Mouse (Mus musculus) kidney, adult 2 months (tissue): ENCODE measurements around the gene Sowahc. TPM values are rescaled to one million over a fixed set of nuclear protein-coding genes. Genes with fewer than 3 reads are reported as not detected.

Experiments
- DNase-seq: peaks from one replicate; pipeline ENCODE4 v3.0.0; 2021
- H3K27ac ChIP-seq: fragments of 200-500 bp; 2 replicates; pipeline ENCODE4 v1.5.1; 2012; ENCODE audit warnings: low read depth, low read length, control low read depth, inconsistent platforms; ENCODE audit not compliant: insufficient read depth
- H3K27me3 ChIP-seq: fragments of 200-500 bp; replicated peaks from 2 replicates; pipeline ENCODE4 v1.6.1; 2012; ENCODE audit warnings: mild to moderate bottlenecking, moderate library complexity, low read length, inconsistent platforms; ENCODE audit not compliant: control insufficient read depth, insufficient read depth
- H3K36me3 ChIP-seq: fragments of 200-500 bp; 2 replicates; pipeline ENCODE4 v1.6.1; 2012; ENCODE audit warnings: mild to moderate bottlenecking, moderate library complexity, low read length, inconsistent platforms; ENCODE audit not compliant: control insufficient read depth, insufficient read depth
- H3K4me1 ChIP-seq: fragments of 200-500 bp; 2 replicates; pipeline ENCODE4 v1.6.1; 2011; ENCODE audit warnings: low read length; ENCODE audit not compliant: control insufficient read depth, insufficient read depth
- H3K4me3 ChIP-seq: fragments of 200-500 bp; 2 replicates; pipeline ENCODE4 v1.5.1; 2011; ENCODE audit warnings: mild to moderate bottlenecking, low read depth, low read length, control low read depth; ENCODE audit not compliant: insufficient read depth
- CTCF ChIP-seq: fragments of 200-500 bp; conservative IDR thresholded peaks from 2 replicates; pipeline ENCODE4 v1.5.1; 2011; ENCODE audit warnings: low read depth, mild to moderate bottlenecking, control low read depth, low read length, moderate library complexity, mixed read lengths; ENCODE audit not compliant: insufficient read depth, insufficient read length
- POLR2A ChIP-seq: fragments of 200-500 bp; IDR thresholded peaks from one replicate; pipeline ENCODE4 v1.6.1; 2011; ENCODE audit warnings: low read depth, low read length, control low read depth
- WGBS: fragments of 180-500 bp; shearing (Covaris S2); methylation state at CpG from one replicate; pipeline ENCODE4 v1.1.7; 2018; 5-methylcytosine and 5-hydroxymethylcytosine counted together
- polyA plus RNA-seq: library from polyadenylated mRNA; depleted of rRNA; stranded (reverse); fragments of >200 nt; gene quantifications from 2 replicates; pipeline ENCODE4 v1.2.3, GENCODE M21; 2012

The Sowahc gene
- polyA plus RNA-seq, 1 experiment: 4.6 TPM

DNA sequence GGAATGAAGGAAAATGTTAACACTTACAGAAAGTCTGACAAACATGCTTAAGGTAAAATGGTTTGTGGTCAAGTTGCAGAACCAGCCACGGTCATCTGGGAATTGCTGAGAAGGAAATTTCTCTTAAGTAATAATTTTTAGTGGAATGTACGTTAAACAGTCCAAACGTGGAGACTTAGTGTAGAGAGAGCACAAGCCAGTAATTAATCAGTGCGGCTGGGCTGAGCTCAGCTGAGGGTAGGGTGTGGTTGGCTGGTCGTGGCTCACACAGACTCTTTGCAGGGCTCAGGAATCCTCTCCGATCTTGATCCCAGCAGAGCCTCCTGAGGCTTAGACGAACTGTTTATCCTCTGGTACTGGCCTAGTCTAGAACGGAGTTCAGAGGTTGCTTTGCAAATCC lies 30.6 kb downstream of the Sowahc start:
- WGBS: 65% methylated on average over 8 of the region's 8 CpGs
- no peak for DNase-seq
- Histone ChIP-seq H3K27me3 (no peaks in the 10 kb centered on the region), H3K4me1 (no peaks in the 10 kb centered on the region), H3K4me3 (no peak overlapping the region), H3K36me3 (no peaks in the 10 kb centered on the region), H3K27ac (no peak overlapping the region)
- TF ChIP-seq CTCF (no peak), POLR2A (no peak)

DNA sequence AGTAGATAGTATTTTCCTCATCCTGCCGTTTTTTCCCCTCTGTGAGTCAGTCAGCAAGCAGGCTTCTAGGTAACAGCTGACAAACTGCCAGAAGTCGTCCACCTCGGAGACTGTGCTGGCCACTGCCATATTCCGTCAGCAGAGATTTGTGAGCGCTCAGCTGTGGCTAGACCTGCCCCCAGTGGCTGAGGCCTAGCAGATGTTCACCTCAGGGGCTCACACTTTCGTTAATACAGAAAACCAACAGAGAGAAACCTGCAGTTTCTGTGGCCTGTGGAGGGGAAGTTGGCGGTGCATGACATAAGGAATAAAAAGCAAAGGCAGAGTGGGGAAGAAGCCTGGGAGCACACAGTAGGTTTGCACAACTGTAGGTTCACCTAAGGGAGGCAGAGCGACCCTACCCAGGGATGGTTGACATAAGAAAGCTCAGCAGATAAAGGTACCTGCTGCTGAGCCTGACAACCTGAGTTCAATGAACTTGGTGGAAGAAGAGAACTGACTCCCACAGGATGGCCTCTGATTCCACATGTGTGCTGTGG lies 31.9 kb downstream of the Sowahc start:
- Histone ChIP-seq H3K4me3 (no peak overlapping the region), H3K4me1 (no peaks in the 10 kb centered on the region), H3K27ac (no peak overlapping the region), H3K27me3 (no peaks in the 10 kb centered on the region), H3K36me3 (no peaks in the 10 kb centered on the region)
- no peak for TF ChIP-seq POLR2A
- no peak for TF ChIP-seq CTCF
- WGBS: 60% methylated on average over 8 of the region's 8 CpGs
- DNase-seq: no peak

DNA sequence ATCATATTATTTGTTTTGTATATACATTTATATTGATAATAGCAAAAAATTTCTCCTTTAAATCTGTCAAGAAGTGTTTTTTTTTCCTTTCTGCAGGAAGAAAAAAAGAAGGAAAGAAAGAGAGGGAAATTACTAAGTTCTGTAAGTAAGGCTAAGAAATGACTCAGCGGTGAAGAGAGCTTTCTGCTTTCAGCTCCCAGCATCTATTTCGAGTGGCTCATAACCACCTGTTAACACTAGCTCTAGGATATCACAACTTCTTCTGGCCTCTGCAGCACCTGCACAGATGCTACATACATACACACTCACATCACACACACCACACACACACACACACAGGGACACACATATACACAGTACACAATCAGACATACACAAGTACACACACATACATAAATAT lies 34.8 kb downstream of the Sowahc start:
- WGBS: 96% methylated on average over 2 of the region's 2 CpGs
- Histone ChIP-seq H3K27me3 (no peaks in the 10 kb centered on the region), H3K27ac (no peak overlapping the region), H3K36me3 (no peaks in the 10 kb centered on the region), H3K4me3 (no peak overlapping the region), H3K4me1 (no peaks in the 10 kb centered on the region)
- no peak for DNase-seq
- TF ChIP-seq POLR2A (no peak), CTCF (no peak)

DNA sequence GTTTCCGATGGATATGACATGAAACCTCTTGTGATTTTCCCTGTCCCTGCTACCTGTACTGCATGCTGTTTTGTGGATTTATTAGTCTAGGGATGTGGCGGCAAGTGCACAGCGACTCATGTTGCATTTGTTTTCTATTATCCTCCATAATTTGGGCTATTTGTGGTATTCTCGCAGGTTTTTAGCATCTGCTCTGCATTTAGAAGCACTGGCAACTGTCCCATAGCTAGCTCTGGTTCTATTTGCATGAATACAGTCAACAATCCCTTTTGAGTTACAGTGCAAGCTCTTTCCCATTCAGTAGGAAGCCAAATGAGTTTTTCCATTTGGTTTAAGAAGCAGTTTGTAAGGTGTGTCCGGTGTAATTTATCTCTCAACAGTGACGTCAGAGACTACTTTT lies 37.8 kb downstream of the Sowahc start:
- Histone ChIP-seq H3K36me3 (no peaks in the 10 kb centered on the region), H3K27me3 (no peaks in the 10 kb centered on the region), H3K4me3 (no peak overlapping the region), H3K4me1 (no peaks in the 10 kb centered on the region), H3K27ac (no peak overlapping the region)
- DNase-seq: no peak
- 82% methylated on average over 6 of the region's 6 CpGs for WGBS
- TF ChIP-seq POLR2A (no peak), CTCF (no peak)

DNA sequence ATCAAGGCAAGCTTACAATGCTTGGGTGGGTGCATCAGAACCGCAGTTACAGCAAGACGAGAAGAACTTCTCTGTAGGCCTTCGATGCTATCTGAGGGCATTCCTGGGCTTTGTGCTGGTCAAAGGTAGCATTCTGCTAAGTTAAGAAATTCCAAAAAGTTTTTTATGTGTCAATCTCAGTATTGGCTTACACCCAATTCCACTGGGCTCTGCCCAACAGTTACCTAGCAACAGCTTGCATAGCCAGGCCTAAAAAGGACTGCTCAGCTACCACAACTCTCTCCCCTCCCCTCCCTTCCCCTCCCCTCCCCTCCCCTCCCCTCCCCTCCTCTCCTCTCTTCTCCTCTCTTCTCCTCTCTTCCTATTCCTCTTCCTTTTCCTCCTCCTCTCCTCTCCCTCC lies 39.9 kb downstream of the Sowahc start:
- DNase-seq: peak; percentile 63
- Histone ChIP-seq H3K4me3 (no peak overlapping the region), H3K27me3 (no peaks in the 10 kb centered on the region), H3K4me1 (no peaks in the 10 kb centered on the region; the same call in 1 of the 2 replicates), H3K27ac (no peak overlapping the region), H3K36me3 (no peaks in the 10 kb centered on the region)
- no peak for TF ChIP-seq POLR2A
- TF ChIP-seq CTCF: no peak
- WGBS: 44% methylated on average over 3 of the region's 3 CpGs

DNA sequence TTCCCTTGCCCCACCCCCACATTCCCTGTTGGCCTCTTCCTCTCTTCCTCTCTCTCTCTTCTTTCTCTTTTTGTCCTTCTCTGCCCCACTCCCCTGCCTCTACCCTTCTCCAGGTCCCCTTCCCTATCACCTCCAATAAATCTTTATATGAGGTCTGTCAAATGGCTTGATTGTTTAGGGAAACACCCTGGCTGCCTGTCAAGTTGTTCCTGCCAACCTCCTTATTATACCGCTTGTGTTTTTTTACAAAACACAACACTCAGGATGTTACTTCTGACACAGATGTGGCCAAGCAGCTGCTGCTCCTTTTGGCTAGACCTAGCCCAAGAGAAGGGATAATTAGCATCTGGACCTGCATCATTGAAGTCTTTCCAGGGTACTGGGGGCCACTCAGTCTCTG lies 40.3 kb downstream of the Sowahc start:
- TF ChIP-seq POLR2A (no peak), CTCF (no peak)
- H3K36me3 ChIP-seq: no peaks in the 10 kb centered on the region
- H3K27ac ChIP-seq: no peak overlapping the region
- peaks cover under 1% of the 10 kb centered on the region; the same call in 1 of the 2 replicates for H3K4me1 ChIP-seq
- no peak for DNase-seq
- H3K4me3 ChIP-seq: no peak overlapping the region
- H3K27me3 ChIP-seq: no peaks in the 10 kb centered on the region
- WGBS: 54% methylated on average over 1 of the region's 1 CpGs

DNA sequence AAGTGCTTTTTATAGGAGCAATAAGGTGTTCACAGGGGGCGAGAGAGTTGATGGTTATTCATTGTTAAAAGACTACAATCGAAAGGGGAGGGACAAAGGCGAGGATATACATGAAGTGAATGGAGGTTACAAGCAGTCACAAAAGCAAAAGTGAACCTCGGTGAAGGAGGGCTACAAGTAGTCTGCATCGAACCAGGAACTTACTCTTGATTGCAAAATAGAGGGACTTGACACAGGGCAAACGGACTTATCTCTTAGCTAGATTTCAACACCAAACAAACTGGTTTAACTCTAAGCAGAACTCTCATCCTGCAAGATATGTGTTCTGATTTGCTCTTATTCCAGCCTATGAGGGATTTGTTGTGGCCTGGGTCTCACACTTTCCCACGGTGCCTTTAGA lies 41.2 kb downstream of the Sowahc start:
- no peak for DNase-seq
- Histone ChIP-seq H3K4me3 (no peak overlapping the region), H3K4me1 (peaks cover 8% of the 10 kb centered on the region; the same call in 1 of the 2 replicates), H3K27ac (no peak overlapping the region), H3K36me3 (no peaks in the 10 kb centered on the region), H3K27me3 (no peaks in the 10 kb centered on the region)
- TF ChIP-seq CTCF (no peak), POLR2A (no peak)
- 70% methylated on average over 7 of the region's 7 CpGs for WGBS

DNA sequence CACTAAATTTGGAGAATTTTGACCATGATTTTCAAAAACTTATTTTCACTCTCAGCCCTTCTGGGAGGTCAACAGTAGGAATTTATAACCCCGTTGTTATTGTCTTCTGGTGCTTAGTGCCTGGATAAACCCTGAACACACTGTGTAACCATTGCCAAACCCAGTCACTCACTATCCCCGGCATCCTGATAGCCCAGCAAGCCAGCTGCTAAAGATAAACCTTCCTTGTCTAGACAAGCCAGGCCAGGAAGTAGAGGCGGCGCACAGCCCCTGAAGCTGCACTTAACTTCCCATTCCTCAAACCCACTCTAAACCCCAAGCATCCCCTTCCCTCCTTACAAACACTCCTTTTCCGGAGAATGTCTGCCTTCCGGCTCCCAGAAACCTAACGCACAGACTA lies 43.3 kb downstream of the Sowahc start:
- TF ChIP-seq CTCF (no peak), POLR2A (no peak)
- DNase-seq: no peak

More for the DNA sequence above, 43.3 kb downstream of the Sowahc start:
- peaks cover 12% of the 10 kb centered on the region; the same call in 1 of the 2 replicates for H3K4me1 ChIP-seq
- H3K36me3 ChIP-seq: no peaks in the 10 kb centered on the region
- H3K27ac ChIP-seq: no peak overlapping the region
- whole genome bisulfite sequencing: 67% methylated on average over 7 of the region's 7 CpGs
- no peak overlapping the region for H3K4me3 ChIP-seq
- no peaks in the 10 kb centered on the region for H3K27me3 ChIP-seq
